ENCODE assay signal across 8 mouse cellular contexts in the genomic region with DNA sequence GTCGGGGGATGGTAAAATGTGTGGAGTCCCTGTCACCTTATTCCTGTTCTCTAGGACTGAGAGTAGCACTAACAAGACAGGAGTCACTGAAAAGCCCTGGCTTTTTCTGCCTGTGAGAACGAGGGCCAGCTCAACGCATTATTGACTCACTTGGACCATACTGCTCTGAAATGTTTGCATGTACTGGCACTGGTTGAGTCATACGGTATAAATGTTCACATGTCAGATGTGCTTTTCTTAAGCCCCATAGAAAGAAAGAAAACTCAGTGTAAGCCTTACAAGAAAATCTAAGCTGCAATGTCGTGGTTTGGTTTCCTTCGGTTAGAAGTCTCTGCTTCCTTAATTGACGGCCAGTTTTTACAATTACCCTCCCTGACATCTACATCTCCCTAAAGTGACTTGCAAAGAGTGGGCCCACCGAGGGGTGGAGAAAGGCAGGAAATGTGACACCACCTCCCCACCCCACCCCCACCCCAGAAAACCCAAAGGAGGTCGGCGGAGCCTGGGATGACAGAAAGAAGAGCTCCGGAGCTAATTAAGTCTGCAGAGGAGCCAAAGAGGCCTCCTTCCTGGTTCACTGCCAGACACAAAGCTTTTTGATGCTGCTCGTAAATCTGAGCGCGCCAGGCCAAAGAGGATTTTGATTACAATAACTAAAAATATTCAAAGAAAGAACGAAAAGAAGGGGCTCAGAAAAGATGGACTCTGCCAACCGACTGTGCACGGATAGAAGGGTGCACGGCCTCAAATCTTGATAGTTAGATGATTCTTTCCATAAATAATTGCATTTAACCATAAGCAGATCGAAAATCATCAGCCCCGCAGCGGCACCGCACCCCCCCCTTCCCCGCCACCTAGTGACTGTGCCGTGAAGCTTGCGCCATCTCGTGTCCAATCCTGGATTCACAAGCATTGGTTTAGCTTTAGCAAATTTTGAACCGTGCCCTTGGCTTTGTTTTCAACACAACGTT. TPM values are rescaled to one million over a fixed set of nuclear protein-coding genes. Genes with fewer than 3 reads are reported as not detected.
DNase-seq lines count a peak whose midpoint lies in the region; ATAC-seq lines count a peak whose summit lies in the region.

No protein-coding gene starts in this region.

- no peaks in the 10 kb centered on the region for H3K27me3 ChIP-seq in intestine, embryonic 14.5 days (replicated peaks; ENCODE audit: control insufficient read depth, insufficient read depth, low read length)
- H3K27me3 ChIP-seq in midbrain, embryonic 10.5 days (ENCODE audit: low read depth, poor library complexity, severe bottlenecking) = 0 out of 2 replicates have a peak, but pooled peaks cover 8% of the 10 kb centered on the region

- H3K27ac ChIP-seq in intestine, embryonic 14.5 days (ENCODE audit: low read depth) = peak overlapping the region; percentile 60
- H3K27ac ChIP-seq in midbrain, embryonic 10.5 days (replicated peaks) = peak overlapping the region; percentile 85

- peak overlapping the region; percentile 68 for H3K4me2 ChIP-seq in intestine, embryonic 14.5 days (ENCODE audit: low read length)

- intact Hi-C loops in gastrocnemius, postnatal 14 days (cut with DNase I; ENCODE audit: low total_unique reads) = no loop called here
- intact Hi-C loops in left cerebral cortex, postnatal 36 days (cut with DNase I) = loop anchor here (1.0 to 10.0 kb wide), 2 partner anchors 78 to 1170 kb away; no protein-coding TSS in a partner anchor

- no peaks in the 10 kb centered on the region for H3K9me3 ChIP-seq in intestine, embryonic 14.5 days (ENCODE audit: control insufficient read depth, low read length)
- H3K9me3 ChIP-seq in midbrain, embryonic 10.5 days (replicated peaks) = no peaks in the 10 kb centered on the region

- H3K9ac ChIP-seq in intestine, embryonic 14.5 days (ENCODE audit: low read length) = peak overlapping the region; percentile 29

- peaks cover 27% of the 10 kb centered on the region for H3K4me1 ChIP-seq in intestine, embryonic 14.5 days (replicated peaks; ENCODE audit: control insufficient read depth, insufficient read depth, low read length)
- H3K4me1 ChIP-seq in midbrain, embryonic 10.5 days = peaks cover 32% of the 10 kb centered on the region

- H3K4me3 ChIP-seq in intestine, embryonic 14.5 days (ENCODE audit: low read depth, low read length) = peak overlapping the region; percentile 39
- H3K4me3 ChIP-seq in midbrain, embryonic 10.5 days = peak overlapping the region; percentile 56

- DNase-seq in cerebellum, postnatal 36 days = peak; percentile 78 to 88
- DNase-seq in gastrocnemius, postnatal 14 days = peak; percentile 57
- DNase-seq in intestine, embryonic 14.5 days (ENCODE audit: low spot score) = peak; percentile 94
- peak; percentile 61 to 69 for DNase-seq in left cerebral cortex, postnatal 36 days (ENCODE audit: low spot score in 2 of 2)
- peak; percentile 82 for DNase-seq in midbrain, embryonic 10.5 days (ENCODE audit: low spot score)
- peak; percentile 89 for DNase-seq in right cerebral cortex, postnatal 4 days
- DNase-seq in yolk sac, embryonic 10.5 days (ENCODE audit: low spot score) = peak; percentile 46

- WGBS in intestine, embryonic 14.5 days = 5% methylated on average over 28 of the region's 28 CpGs
- 5% methylated on average over 28 of the region's 28 CpGs for WGBS in midbrain, embryonic 10.5 days

- ATAC-seq in activated CD4-positive, CD25-positive, alpha-beta regulatory T cell, adult 4 months = peak; percentile 87
- peak; percentile 61; the same call in 1 of the 2 replicates for ATAC-seq in intestine, embryonic 14.5 days (replicated peaks; ENCODE audit: low FRiP score, low TSS enrichment, low read depth)

- H3K36me3 ChIP-seq in intestine, embryonic 14.5 days (ENCODE audit: control insufficient read depth, insufficient read depth, low read length) = no peaks in the 10 kb centered on the region
- H3K36me3 ChIP-seq in midbrain, embryonic 10.5 days = no peaks in the 10 kb centered on the region

RNA-seq across cellular contexts. Expression of a gene that starts 28.0 kb away (rescaled TPM):
- not detected for polyA plus RNA-seq in activated CD4-positive, CD25-positive, alpha-beta regulatory T cell, adult 4 months (2017; shearing (Covaris generic))
- total RNA-seq in gastrocnemius, postnatal 14 days (2021) = not detected
- polyA plus RNA-seq in intestine, embryonic 14.5 days (2014; fragmentation: Nextera tagmentation; extraction: Ambion mirVana) = 0.67 and 0.68 TPM in 2 replicates
- not detected for total RNA-seq in left cerebral cortex, postnatal 36 days (2021)
- not detected in 2 replicates for polyA plus RNA-seq in midbrain, embryonic 10.5 days (2016; fragmentation: Nextera tagmentation; extraction: Ambion mirVana)

RNA-seq across cellular contexts. Expression of a gene that starts 40.5 kb away (rescaled TPM):
- polyA plus RNA-seq in activated CD4-positive, CD25-positive, alpha-beta regulatory T cell, adult 4 months (2017; shearing (Covaris generic)) = 1 to 10 TPM in 1 of 2 experiments, under 1 TPM in 1; 0.63 to 1.0 TPM
- total RNA-seq in gastrocnemius, postnatal 14 days (2021) = 1 to 10 TPM; 1.0 TPM
- 1.1 and 1.2 TPM in 2 replicates for polyA plus RNA-seq in intestine, embryonic 14.5 days (2014; fragmentation: Nextera tagmentation; extraction: Ambion mirVana)
- under 1 TPM; 0.27 to 0.68 TPM for total RNA-seq in left cerebral cortex, postnatal 36 days (2021)
- 0.99 and 1.1 TPM in 2 replicates for polyA plus RNA-seq in midbrain, embryonic 10.5 days (2016; fragmentation: Nextera tagmentation; extraction: Ambion mirVana)

Comparison
In these comparisons a context has a peak if more than half of its experiments do, and no peak if none do; other contexts are left out.
1. Peak in every context shown above with its lines: DNase-seq, ATAC-seq, H3K4me3 ChIP-seq and H3K27ac ChIP-seq.